In the genomic region with DNA sequence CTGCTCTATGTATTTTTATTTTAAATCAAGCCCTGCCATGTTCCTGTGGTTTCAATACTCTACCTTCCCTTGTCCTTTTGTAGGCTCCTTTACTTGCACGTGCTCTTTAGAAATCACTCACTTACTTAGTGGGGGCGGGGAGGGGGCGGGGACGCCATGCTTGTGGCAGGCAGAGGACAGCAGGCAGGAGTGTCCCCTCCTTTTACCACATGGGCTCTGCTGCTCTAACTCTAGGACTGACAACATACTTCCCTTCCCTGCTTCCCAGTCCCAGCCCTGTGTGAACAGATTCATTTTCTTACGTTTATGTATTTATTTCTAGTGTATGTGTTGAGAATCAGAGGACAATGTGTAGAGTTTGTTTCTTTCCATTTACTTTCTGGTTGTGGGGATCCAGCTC, we compare ENCODE assay signal across 18 mouse cellular contexts.
DNase-seq lines count a peak whose midpoint lies in the region; ATAC-seq and TF ChIP-seq lines count a peak whose summit lies in the region.
"Had no signal": no experiment of that assay in that cellular context is flagged by ENCODE, and none has a peak within 500 bp of the region (broad histone marks: within the 10 kb centered on the region; RNA-seq: fewer than 3 reads in every experiment).

No protein-coding gene starts in this region.

- no peak overlapping the region for H3K27ac ChIP-seq in lung, embryonic 16.5 days (ENCODE audit: low read length)
- 0 out of 2 replicates have a peak overlapping the region, but pooled peaks have one; percentile 27 for H3K27ac ChIP-seq in bone marrow macrophage, adult 2 months (ENCODE audit: insufficient read depth, low read depth, low read length)
- H3K27ac ChIP-seq in embryonic facial prominence, embryonic 14.5 days (replicated peaks; ENCODE audit: low read depth, low read length): no peak overlapping the region; the same call in 1 of the 2 replicates
- H3K27ac ChIP-seq: limb, embryonic 13.5 days; liver, embryonic 14.5 days; midbrain, embryonic 12.5 days; neural tube, embryonic 15.5 days had no signal

- WGBS in lung, embryonic 16.5 days: 38% methylated on average over 5 of the region's 5 CpGs
- WGBS in embryonic facial prominence, embryonic 14.5 days: 26% methylated on average over 5 of the region's 5 CpGs

- no peak for TF ChIP-seq CTCF in bone marrow macrophage, adult 2 months (IDR thresholded peaks at IDR 0.05; ENCODE audit: low read depth, low read length)

- no peak for TF ChIP-seq POLR2A in bone marrow macrophage, adult 2 months (IDR thresholded peaks at IDR 0.05; ENCODE audit: borderline replicate concordance, low read depth, low read length)

- peaks cover 6% of the 10 kb centered on the region for H3K36me3 ChIP-seq in lung, embryonic 16.5 days (ENCODE audit: control insufficient read depth, insufficient read depth, low read length)
- peaks cover 33% of the 10 kb centered on the region for H3K36me3 ChIP-seq in embryonic facial prominence, embryonic 14.5 days (ENCODE audit: control insufficient read depth, insufficient read depth, low read length)
- H3K36me3 ChIP-seq: midbrain, embryonic 12.5 days had no signal

- no peaks in the 10 kb centered on the region for H3K9me3 ChIP-seq in lung, embryonic 16.5 days (ENCODE audit: control insufficient read depth, low read length)
- H3K9me3 ChIP-seq in embryonic facial prominence, embryonic 14.5 days (ENCODE audit: control insufficient read depth, low read length): no peaks in the 10 kb centered on the region
- H3K9me3 ChIP-seq: limb, embryonic 13.5 days; midbrain, embryonic 12.5 days; neural tube, embryonic 15.5 days had no signal

- ATAC-seq in lung, embryonic 16.5 days (ENCODE audit: low read depth): peak; percentile 56; the same call in 1 of the 2 replicates
- peak; percentile 60 for ATAC-seq in embryonic facial prominence, embryonic 14.5 days (ENCODE audit: low read depth)
- ATAC-seq: CD4-positive, CD25-positive, alpha-beta regulatory T cell, adult 4 months; hindbrain, embryonic 16.5 days had no signal

- no peak for DNase-seq in lung, postnatal 10 days
- peak; percentile 18 for DNase-seq in embryonic facial prominence, embryonic 14.5 days (ENCODE audit: low spot score)
- DNase-seq in testis, postnatal 14 days (ENCODE audit: low spot score): no peak
- no peak for DNase-seq in right cerebral cortex, postnatal 14 days
- DNase-seq in thymus, postnatal 4 days: no peak
- DNase-seq: gastrocnemius, postnatal 25 days; kidney, adult 8-10 months; kidney, postnatal 25 days had no signal

- H3K4me3 ChIP-seq in lung, embryonic 16.5 days (ENCODE audit: low read length): no peak overlapping the region
- no peak overlapping the region for H3K4me3 ChIP-seq in bone marrow macrophage, adult 2 months (ENCODE audit: insufficient read depth, low read length)
- H3K4me3 ChIP-seq in embryonic facial prominence, embryonic 14.5 days (ENCODE audit: low read depth, low read length): no peak overlapping the region
- H3K4me3 ChIP-seq: limb, embryonic 13.5 days; midbrain, embryonic 12.5 days; myocyte; neural tube, embryonic 15.5 days had no signal

- no peaks in the 10 kb centered on the region for H3K4me1 ChIP-seq in lung, embryonic 16.5 days (replicated peaks; ENCODE audit: control insufficient read depth, insufficient read depth, low read length)
- peaks cover 18% of the 10 kb centered on the region for H3K4me1 ChIP-seq in bone marrow macrophage, adult 2 months (ENCODE audit: control insufficient read depth, insufficient read depth, low read length)
- peaks cover 4% of the 10 kb centered on the region; the same call in 1 of the 2 replicates for H3K4me1 ChIP-seq in embryonic facial prominence, embryonic 14.5 days (ENCODE audit: control insufficient read depth, insufficient read depth, low read length)
- H3K4me1 ChIP-seq: neural tube, embryonic 15.5 days had no signal

- H3K9ac ChIP-seq in lung, embryonic 16.5 days (ENCODE audit: low read length): no peak overlapping the region
- H3K9ac ChIP-seq in embryonic facial prominence, embryonic 14.5 days (ENCODE audit: low read depth, low read length): no peak overlapping the region
- H3K9ac ChIP-seq: limb, embryonic 13.5 days; liver, embryonic 14.5 days; midbrain, embryonic 12.5 days; neural tube, embryonic 15.5 days had no signal

- H3K27me3 ChIP-seq in lung, embryonic 16.5 days (ENCODE audit: control insufficient read depth, insufficient read depth, low read depth, low read length): no peaks in the 10 kb centered on the region
- no peaks in the 10 kb centered on the region for H3K27me3 ChIP-seq in embryonic facial prominence, embryonic 14.5 days (replicated peaks; ENCODE audit: control insufficient read depth, insufficient read depth, low read length)
- H3K27me3 ChIP-seq: limb, embryonic 13.5 days; midbrain, embryonic 12.5 days; neural tube, embryonic 15.5 days had no signal

- H3K4me2 ChIP-seq in lung, embryonic 16.5 days (ENCODE audit: low read depth, low read length): no peak overlapping the region
- H3K4me2 ChIP-seq in embryonic facial prominence, embryonic 14.5 days (ENCODE audit: low read depth, low read length): no peak overlapping the region
- H3K4me2 ChIP-seq: heart, embryonic 11.5 days; limb, embryonic 13.5 days; midbrain, embryonic 12.5 days; neural tube, embryonic 15.5 days had no signal
